Mouse (Mus musculus): ENCODE results near the gene Spred2.
"Not testable (repeated sequence)": the region's sequence is repeated elsewhere in the genome, so short reads cannot be mapped to it uniquely, and the experiment has no call there.

Gene Spred2

GRCm38 (mm10) chr11:20053951-20054350 lies 129.8 kb downstream of the Spred2 start:
- no peak for DNase-seq (ENCODE audit: low read depth, low spot score)

GRCm38 (mm10) chr11:20054617-20055016 lies 130.4 kb downstream of the Spred2 start:
- DNase-seq (ENCODE audit: low read depth, low spot score) = no peak

GRCm38 (mm10) chr11:20056168-20056567 lies 132.0 kb downstream of the Spred2 start:
- DNase-seq (ENCODE audit: low read depth, low spot score) = no peak

GRCm38 (mm10) chr11:20057429-20057828 lies 133.3 kb downstream of the Spred2 start:
- DNase-seq (ENCODE audit: low read depth, low spot score) = no peak

GRCm38 (mm10) chr11:20059736-20060135 lies 135.6 kb downstream of the Spred2 start:
- DNase-seq (ENCODE audit: low read depth, low spot score) = no peak

- not testable (repeated sequence) for DNase-seq (ENCODE audit: low read depth, low spot score)
Measured at GRCm38 (mm10) chr11:20062801-20063200, 138.6 kb downstream of the Spred2 start.

- not testable (repeated sequence) for DNase-seq (ENCODE audit: low read depth, low spot score)
Measured at GRCm38 (mm10) chr11:20064086-20064485, 139.9 kb downstream of the Spred2 start.

- DNase-seq (ENCODE audit: low read depth, low spot score) = no peak
Measured at GRCm38 (mm10) chr11:20064926-20065325, 140.8 kb downstream of the Spred2 start.

- DNase-seq (ENCODE audit: low read depth, low spot score) = no peak
Measured at GRCm38 (mm10) chr11:20066106-20066505, 141.9 kb downstream of the Spred2 start.

GRCm38 (mm10) chr11:20067521-20067920 lies 143.3 kb downstream of the Spred2 start:
- DNase-seq (ENCODE audit: low read depth, low spot score) = peak; percentile 48

- DNase-seq (ENCODE audit: low read depth, low spot score) = no peak
Measured at GRCm38 (mm10) chr11:20068346-20069004, 144.3 kb downstream of the Spred2 start.

GRCm38 (mm10) chr11:20072174-20072573 lies 148.0 kb downstream of the Spred2 start:
- peak; percentile 52 for DNase-seq (ENCODE audit: low read depth, low spot score)

GRCm38 (mm10) chr11:20072826-20073225 lies 148.7 kb downstream of the Spred2 start:
- DNase-seq (ENCODE audit: low read depth, low spot score) = no peak

All from CD4-positive helper T cell, adult 2 months (primary cell).